Mouse (Mus musculus) brown adipose tissue, adult 24 weeks (tissue): ENCODE data around the gene Mgat3. TPM values are rescaled to one million over a fixed set of nuclear protein-coding genes. Genes with fewer than 3 reads are reported as not detected.
A peak's percentile ranks its signal among the peaks of the same experiment; 100 is the strongest.

Experiments
- H3K27ac ChIP-seq: fragments of 200-500 bp; replicated peaks from 2 replicates; pipeline ENCODE4 v1.5.1; 2012; ENCODE audit warnings: low read depth, mild to moderate bottlenecking, low read length
- H3K4me1 ChIP-seq: fragments of 200-500 bp; 2 replicates; pipeline ENCODE4 v1.6.1; 2012; ENCODE audit warnings: low read length, mixed read lengths; ENCODE audit not compliant: control insufficient read depth, insufficient read depth, insufficient read length
- H3K4me3 ChIP-seq: fragments of 200-500 bp; 2 replicates; pipeline ENCODE4 v1.5.1; 2012; ENCODE audit warnings: low read depth, mild to moderate bottlenecking, low read length, moderate library complexity; ENCODE audit not compliant: insufficient read depth
- polyA plus RNA-seq: library from polyadenylated mRNA; stranded (reverse); fragments of >200 nt; gene quantifications from 2 replicates; pipeline ENCODE4 v1.2.4, GENCODE M21; 2012; ENCODE audit not compliant: missing spikeins, insufficient read depth, insufficient read length

Mgat3 gene
- polyA plus RNA-seq, 1 experiment: 0.36 TPM

- Histone ChIP-seq H3K4me1 (no peaks in the 10 kb centered on the region), H3K4me3 (no peak overlapping the region)
These were observed 44.0 kb downstream of the Mgat3 start for GRCm38 (mm10) chr15:80217476-80217875.

GRCm38 (mm10) chr15:80219211-80219610, 45.7 kb downstream of the Mgat3 start:
- Histone ChIP-seq H3K4me3 (0 out of 2 replicates have a peak overlapping the region, but pooled peaks have one; percentile 17), H3K4me1 (no peaks in the 10 kb centered on the region), H3K27ac (peak overlapping the region; percentile 61)

More at GRCm38 (mm10) chr15:80217476-80217875, 44.0 kb downstream of the Mgat3 start:
- no peak overlapping the region for H3K27ac ChIP-seq

GRCm38 (mm10) chr15:80219705-80220657, 46.5 kb downstream of the Mgat3 start:
- Histone ChIP-seq H3K4me3 (no peak overlapping the region), H3K27ac (peak overlapping the region; percentile 34)

GRCm38 (mm10) chr15:80221031-80221430, 47.5 kb downstream of the Mgat3 start:
- H3K4me3 ChIP-seq: no peak overlapping the region
- no peak overlapping the region for H3K27ac ChIP-seq
- no peaks in the 10 kb centered on the region for H3K4me1 ChIP-seq

More at GRCm38 (mm10) chr15:80219705-80220657, 46.5 kb downstream of the Mgat3 start:
- H3K4me1 ChIP-seq: no peaks in the 10 kb centered on the region

GRCm38 (mm10) chr15:80223751-80224150, 50.2 kb downstream of the Mgat3 start:
- H3K27ac ChIP-seq: no peak overlapping the region
- H3K4me3 ChIP-seq: no peak overlapping the region
- H3K4me1 ChIP-seq: no peaks in the 10 kb centered on the region

- Histone ChIP-seq H3K4me1 (no peaks in the 10 kb centered on the region), H3K27ac (no peak overlapping the region), H3K4me3 (no peak overlapping the region)
These were observed 51.7 kb downstream of the Mgat3 start for GRCm38 (mm10) chr15:80225208-80225607.

GRCm38 (mm10) chr15:80225796-80226195, 52.3 kb downstream of the Mgat3 start:
- H3K27ac ChIP-seq: no peak overlapping the region
- no peaks in the 10 kb centered on the region for H3K4me1 ChIP-seq
- H3K4me3 ChIP-seq: no peak overlapping the region

GRCm38 (mm10) chr15:80228071-80228800, 54.7 kb downstream of the Mgat3 start:
- Histone ChIP-seq H3K4me1 (no peaks in the 10 kb centered on the region), H3K4me3 (no peak overlapping the region), H3K27ac (no peak overlapping the region)

GRCm38 (mm10) chr15:80232331-80232730, 58.8 kb downstream of the Mgat3 start:
- no peak overlapping the region for H3K4me3 ChIP-seq
- no peaks in the 10 kb centered on the region for H3K4me1 ChIP-seq
- no peak overlapping the region for H3K27ac ChIP-seq

GRCm38 (mm10) chr15:80233053-80233452, 59.5 kb downstream of the Mgat3 start:
- peak overlapping the region; percentile 48; the same call in 1 of the 2 replicates for H3K27ac ChIP-seq
- no peaks in the 10 kb centered on the region for H3K4me1 ChIP-seq
- H3K4me3 ChIP-seq: no peak overlapping the region

GRCm38 (mm10) chr15:80233733-80234509, 60.4 kb downstream of the Mgat3 start, which contains the start of gene Mief1:
Gene Mief1, plus strand, starts transcription at chr15:80234018.
- H3K27ac ChIP-seq: peak within 1 kb of the TSS; percentile 66
- H3K4me3 ChIP-seq: peak within 1 kb of the TSS; percentile 82
- no peaks in the 10 kb centered on the region for H3K4me1 ChIP-seq

- Histone ChIP-seq H3K4me1 (no peaks in the 10 kb centered on the region), H3K27ac (no peak within 1 kb of the TSS), H3K4me3 (peak within 1 kb of the TSS; percentile 82)
These were observed 62.0 kb downstream of the Mgat3 start, which contains the start of gene AC140267.1 for GRCm38 (mm10) chr15:80235535-80235934. Gene AC140267.1, plus strand, starts transcription at chr15:80235835.

- Histone ChIP-seq H3K27ac (no peak overlapping the region), H3K4me1 (no peaks in the 10 kb centered on the region), H3K4me3 (no peak overlapping the region)
These were observed 74.6 kb downstream of the Mgat3 start for GRCm38 (mm10) chr15:80248135-80248534.

GRCm38 (mm10) chr15:80248596-80248995, 75.1 kb downstream of the Mgat3 start:
- H3K4me3 ChIP-seq: no peak overlapping the region
- H3K27ac ChIP-seq: no peak overlapping the region
- no peaks in the 10 kb centered on the region for H3K4me1 ChIP-seq
